In the genomic region with DNA sequence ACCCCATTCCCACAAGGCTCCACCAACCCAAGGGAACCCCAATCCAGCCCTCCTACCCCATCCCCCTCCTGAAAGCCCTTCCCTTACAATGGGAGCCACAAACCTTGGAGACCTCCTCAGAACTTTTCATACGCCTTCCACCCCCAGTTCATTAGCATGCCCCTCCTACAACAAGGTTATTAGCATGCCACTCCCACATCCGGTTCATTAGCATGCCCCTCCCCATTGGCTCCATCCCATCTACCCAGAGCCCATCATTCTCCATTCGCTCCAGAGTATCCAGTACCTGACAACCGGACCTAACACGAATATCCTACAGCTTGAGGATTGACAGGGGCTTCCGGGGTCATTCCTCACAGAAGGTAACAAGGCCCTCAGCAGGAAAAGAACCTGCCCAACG, we compare ENCODE assay signal across 22 mouse cellular contexts.
DNase-seq lines count a peak whose midpoint lies in the region; ATAC-seq and TF ChIP-seq lines count a peak whose summit lies in the region.
"Had no signal": no experiment of that assay in that cellular context is flagged by ENCODE, and none has a peak within 500 bp of the region (broad histone marks: within the 10 kb centered on the region; RNA-seq: fewer than 3 reads in every experiment).

No protein-coding gene starts in this region.

- TF ChIP-seq CTCF in cerebellum, adult 2 months (IDR thresholded peaks at IDR 0.05; ENCODE audit: borderline replicate concordance, insufficient read depth, low read depth, low read length) = no peak

- no peaks in the 10 kb centered on the region for H3K27me3 ChIP-seq in midbrain, embryonic 11.5 days (ENCODE audit: control insufficient read depth, insufficient read depth, low read length)
- no peaks in the 10 kb centered on the region for H3K27me3 ChIP-seq in midbrain, embryonic 16.5 days (ENCODE audit: control insufficient read depth, insufficient read depth, low read depth, low read length)
- H3K27me3 ChIP-seq in cerebellum, adult 2 months (ENCODE audit: control insufficient read depth, insufficient read depth, low read length) = no peaks in the 10 kb centered on the region
- H3K27me3 ChIP-seq: embryonic facial prominence, embryonic 13.5 days; embryonic facial prominence, embryonic 15.5 days had no signal

- intact Hi-C loops in left cerebral cortex, postnatal 25 days (cut with DNase I) = no loop called here

- H3K36me3 ChIP-seq in midbrain, embryonic 11.5 days (ENCODE audit: control insufficient read depth, insufficient read depth, low read length) = no peaks in the 10 kb centered on the region
- no peaks in the 10 kb centered on the region for H3K36me3 ChIP-seq in midbrain, embryonic 16.5 days (ENCODE audit: control insufficient read depth, insufficient read depth, low read length)
- H3K36me3 ChIP-seq: embryonic facial prominence, embryonic 13.5 days; embryonic facial prominence, embryonic 15.5 days; G1E had no signal

- H3K9me3 ChIP-seq in midbrain, embryonic 11.5 days (ENCODE audit: control insufficient read depth, low read length) = no peaks in the 10 kb centered on the region
- H3K9me3 ChIP-seq in midbrain, embryonic 16.5 days (replicated peaks; ENCODE audit: control insufficient read depth, low read length, poor library complexity, severe bottlenecking) = no peaks in the 10 kb centered on the region
- H3K9me3 ChIP-seq: embryonic facial prominence, embryonic 13.5 days; embryonic facial prominence, embryonic 15.5 days had no signal

- H3K9ac ChIP-seq in midbrain, embryonic 11.5 days (ENCODE audit: low read length) = no peak overlapping the region
- H3K9ac ChIP-seq in midbrain, embryonic 16.5 days (ENCODE audit: low read depth, low read length) = no peak overlapping the region
- H3K9ac ChIP-seq: embryonic facial prominence, embryonic 13.5 days; embryonic facial prominence, embryonic 15.5 days had no signal

- 76% methylated on average over 7 of the region's 7 CpGs for WGBS in midbrain, embryonic 11.5 days
- WGBS in midbrain, embryonic 16.5 days = 79% methylated on average over 7 of the region's 7 CpGs
- WGBS in cerebellum, adult 2 months = 84% methylated on average over 7 of the region's 7 CpGs

- H3K4me1 ChIP-seq in midbrain, embryonic 11.5 days (ENCODE audit: control insufficient read depth, insufficient read depth, low read length) = no peaks in the 10 kb centered on the region
- H3K4me1 ChIP-seq in midbrain, embryonic 16.5 days (ENCODE audit: control insufficient read depth, insufficient read depth, low read length) = no peaks in the 10 kb centered on the region
- H3K4me1 ChIP-seq in cerebellum, adult 2 months (ENCODE audit: control insufficient read depth, insufficient read depth, low read length) = no peaks in the 10 kb centered on the region

- H3K4me3 ChIP-seq in midbrain, embryonic 11.5 days (ENCODE audit: low read depth, low read length) = no peak overlapping the region
- H3K4me3 ChIP-seq in midbrain, embryonic 16.5 days (ENCODE audit: low read depth, low read length) = no peak overlapping the region
- no peak overlapping the region for H3K4me3 ChIP-seq in cerebellum, adult 2 months (replicated peaks; ENCODE audit: insufficient read depth, low read depth, low read length)
- H3K4me3 ChIP-seq: embryonic facial prominence, embryonic 13.5 days; embryonic facial prominence, embryonic 15.5 days; erythroblast, embryonic 14.5 days had no signal

- TF ChIP-seq POLR2A in cerebellum, adult 2 months (IDR thresholded peaks at IDR 0.05; ENCODE audit: borderline replicate concordance, insufficient read depth, low read length) = no peak

- H3K4me2 ChIP-seq in midbrain, embryonic 11.5 days = no peak overlapping the region
- no peak overlapping the region for H3K4me2 ChIP-seq in midbrain, embryonic 16.5 days (ENCODE audit: low read length)
- H3K4me2 ChIP-seq: embryonic facial prominence, embryonic 13.5 days; embryonic facial prominence, embryonic 15.5 days had no signal

- DNase-seq in midbrain, embryonic 11.5 days (ENCODE audit: low spot score, missing footprints) = peak; percentile 26
- peak; percentile 81 for DNase-seq in R1 (ENCODE audit: low read depth, low spot score)
- DNase-seq in cerebellum, adult 2 months = no peak
- DNase-seq in left cerebral cortex, postnatal 25 days (ENCODE audit: low spot score in 2 of 2) = no peak
- DNase-seq: adrenal gland, adult 8-10 months; adrenal gland, postnatal 14 days; adrenal gland, postnatal 36 days; cerebellum, adult 11-12 months; cerebellum, adult 8-10 months; cerebellum, adult 9-11 months; cerebellum, postnatal 14 days; cerebellum, postnatal 36 days; embryo, embryonic 11 days had no signal

- no peak overlapping the region for H3K27ac ChIP-seq in midbrain, embryonic 11.5 days (ENCODE audit: low read depth, low read length)
- H3K27ac ChIP-seq in midbrain, embryonic 16.5 days (ENCODE audit: low read length) = no peak overlapping the region
- H3K27ac ChIP-seq in cerebellum, adult 2 months (ENCODE audit: insufficient read depth, low read length) = no peak overlapping the region
- H3K27ac ChIP-seq: embryonic facial prominence, embryonic 13.5 days; embryonic facial prominence, embryonic 15.5 days had no signal

- no peak for ATAC-seq in midbrain, embryonic 11.5 days (ENCODE audit: low FRiP score)
- ATAC-seq in midbrain, embryonic 16.5 days = no peak
- ATAC-seq: activated CD4-positive, CD25-positive, alpha-beta regulatory T cell, adult 4 months; forebrain, embryonic 14.5 days; forebrain, embryonic 16.5 days; Patski had no signal

Comparison
In these comparisons a context has a peak if more than half of its experiments do, and no peak if none do; other contexts are left out.
1. DNase-seq: peak in midbrain, embryonic 11.5 days (single experiment) and R1 (single experiment); none in cerebellum, adult 2 months (0 of 2) and left cerebral cortex, postnatal 25 days (0 of 2).